Mouse (Mus musculus): ENCODE data around the gene Pjvk. TPM values are rescaled to one million over a fixed set of nuclear protein-coding genes. Genes with fewer than 3 reads are reported as not detected.

Gene Pjvk
- total and polyA plus RNA-seq, 2 experiments from 2014 or later = 0.11 TPM; not detected in 1

GRCm38 (mm10) chr2:76654646-76655045 lies 6.4 kb downstream of the Pjvk start:
- H3K4me1 ChIP-seq (ENCODE audit: control insufficient read depth, insufficient read depth) = no peaks in the 10 kb centered on the region
- ATAC-seq (ENCODE audit: insufficient read depth, low read depth) (no peak), DNase-seq (ENCODE audit: low spot score) (no peak)
- no peak overlapping the region for H3K27ac ChIP-seq (ENCODE audit: low read depth)
- H3K9me3 ChIP-seq (replicated peaks; ENCODE audit: control insufficient read depth, low read length) = no peaks in the 10 kb centered on the region
- H3K4me3 ChIP-seq (ENCODE audit: low read depth, low read length) = no peak overlapping the region
- H3K36me3 ChIP-seq (replicated peaks; ENCODE audit: control insufficient read depth, insufficient read depth, low read length) = no peaks in the 10 kb centered on the region
- no peak overlapping the region for H3K9ac ChIP-seq (replicated peaks; ENCODE audit: low read depth, low read length)
- H3K27me3 ChIP-seq (ENCODE audit: control insufficient read depth, insufficient read depth, low read length) = no peaks in the 10 kb centered on the region
- WGBS = 78% methylated on average over 5 of the region's 5 CpGs
- H3K4me2 ChIP-seq (ENCODE audit: low read depth, low read length) = no peak overlapping the region
- no peak for TF ChIP-seq EP300 (IDR thresholded peaks at IDR 0.05; ENCODE audit: low read depth)
- no peak for TF ChIP-seq CTCF (IDR thresholded peaks at IDR 0.05; ENCODE audit: low read depth)

- TF ChIP-seq CTCF (IDR thresholded peaks at IDR 0.05; ENCODE audit: low read depth) (no peak), EP300 (IDR thresholded peaks at IDR 0.05; ENCODE audit: low read depth) (no peak)
- Histone ChIP-seq H3K9me3 (replicated peaks; ENCODE audit: control insufficient read depth, low read length) (no peaks in the 10 kb centered on the region), H3K27me3 (ENCODE audit: control insufficient read depth, insufficient read depth, low read length) (no peaks in the 10 kb centered on the region), H3K36me3 (replicated peaks; ENCODE audit: control insufficient read depth, insufficient read depth, low read length) (no peaks in the 10 kb centered on the region), H3K4me1 (ENCODE audit: control insufficient read depth, insufficient read depth) (no peaks in the 10 kb centered on the region), H3K4me3 (ENCODE audit: low read depth, low read length) (no peak overlapping the region), H3K9ac (replicated peaks; ENCODE audit: low read depth, low read length) (no peak overlapping the region), H3K27ac (ENCODE audit: low read depth) (no peak overlapping the region), H3K4me2 (ENCODE audit: low read depth, low read length) (no peak overlapping the region)
- 69% methylated on average over 3 of the region's 3 CpGs for WGBS
- ATAC-seq (ENCODE audit: insufficient read depth, low read depth) = no peak
- DNase-seq (ENCODE audit: low spot score) = no peak
These were observed 7.2 kb downstream of the Pjvk start for GRCm38 (mm10) chr2:76655444-76655843.

DNA sequence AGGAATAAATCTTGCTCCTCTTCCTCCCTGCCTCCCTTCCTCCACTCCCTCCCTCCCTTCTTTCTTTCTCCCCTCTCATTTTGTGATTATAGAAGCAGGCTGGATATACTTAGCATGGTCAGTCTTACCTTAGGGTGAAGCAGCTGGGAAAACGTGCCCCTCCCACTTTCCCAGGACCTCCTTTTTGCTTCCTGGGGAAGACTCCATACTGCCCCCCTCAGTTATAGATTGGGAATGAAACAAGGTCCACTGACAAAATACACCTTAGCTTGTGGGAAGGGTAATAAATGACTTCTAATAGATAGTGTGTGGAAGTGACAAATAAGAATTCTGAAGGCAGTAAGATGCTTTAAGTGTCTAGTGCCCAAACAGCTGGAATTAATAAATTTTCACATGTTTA lies 7.7 kb downstream of the Pjvk start:
- H3K4me3 ChIP-seq (ENCODE audit: low read depth, low read length) = no peak overlapping the region
- no peaks in the 10 kb centered on the region for H3K27me3 ChIP-seq (ENCODE audit: control insufficient read depth, insufficient read depth, low read length)
- 3% methylated on average over 1 of the region's 1 CpGs for WGBS
- ATAC-seq (ENCODE audit: insufficient read depth, low read depth) = no peak
- H3K4me2 ChIP-seq (ENCODE audit: low read depth, low read length) = no peak overlapping the region
- no peaks in the 10 kb centered on the region for H3K4me1 ChIP-seq (ENCODE audit: control insufficient read depth, insufficient read depth)
- no peak overlapping the region for H3K9ac ChIP-seq (replicated peaks; ENCODE audit: low read depth, low read length)
- no peaks in the 10 kb centered on the region for H3K9me3 ChIP-seq (replicated peaks; ENCODE audit: control insufficient read depth, low read length)
- TF ChIP-seq CTCF (IDR thresholded peaks at IDR 0.05; ENCODE audit: low read depth) (peak; percentile 30; the same call in 1 of the 2 replicates), EP300 (IDR thresholded peaks at IDR 0.05; ENCODE audit: low read depth) (no peak)
- H3K27ac ChIP-seq (ENCODE audit: low read depth) = no peak overlapping the region
- DNase-seq (ENCODE audit: low spot score) = no peak
- H3K36me3 ChIP-seq (replicated peaks; ENCODE audit: control insufficient read depth, insufficient read depth, low read length) = no peaks in the 10 kb centered on the region

DNA sequence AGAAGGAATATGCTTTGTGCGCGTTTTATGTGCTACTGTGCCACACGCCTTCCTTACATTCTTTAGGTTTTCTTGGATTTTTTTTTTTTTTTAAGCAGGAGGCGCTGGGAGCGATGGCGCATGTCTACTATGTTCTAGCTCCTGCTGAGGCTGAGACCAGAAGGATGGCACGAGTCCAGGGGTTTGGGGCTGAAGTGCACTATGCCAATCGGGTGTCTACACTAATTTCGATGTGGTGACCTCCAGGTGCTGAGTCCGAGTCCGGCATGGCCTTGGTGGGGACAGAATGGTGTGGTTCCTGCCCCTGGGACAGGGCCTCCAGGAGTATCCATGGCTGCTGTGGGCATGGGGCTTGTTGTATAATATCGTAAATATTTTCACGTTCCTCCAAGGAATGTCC lies 10.3 kb downstream of the Pjvk start:
- no peak for TF ChIP-seq EP300 (IDR thresholded peaks at IDR 0.05; ENCODE audit: low read depth)
- TF ChIP-seq CTCF (IDR thresholded peaks at IDR 0.05; ENCODE audit: low read depth) = no peak
- Histone ChIP-seq H3K27ac (ENCODE audit: low read depth) (no peak overlapping the region), H3K9ac (replicated peaks; ENCODE audit: low read depth, low read length) (no peak overlapping the region), H3K4me3 (ENCODE audit: low read depth, low read length) (no peak overlapping the region), H3K4me2 (ENCODE audit: low read depth, low read length) (no peak overlapping the region), H3K27me3 (ENCODE audit: control insufficient read depth, insufficient read depth, low read length) (no peaks in the 10 kb centered on the region), H3K4me1 (ENCODE audit: control insufficient read depth, insufficient read depth) (no peaks in the 10 kb centered on the region), H3K36me3 (replicated peaks; ENCODE audit: control insufficient read depth, insufficient read depth, low read length) (no peaks in the 10 kb centered on the region), H3K9me3 (replicated peaks; ENCODE audit: control insufficient read depth, low read length) (no peaks in the 10 kb centered on the region)
- DNase-seq (ENCODE audit: low spot score) (no peak), ATAC-seq (ENCODE audit: insufficient read depth, low read depth) (no peak)
- 73% methylated on average over 13 of the region's 13 CpGs for WGBS

GRCm38 (mm10) chr2:76659419-76659818 lies 11.1 kb downstream of the Pjvk start:
- H3K9ac ChIP-seq (replicated peaks; ENCODE audit: low read depth, low read length) = no peak overlapping the region
- no peaks in the 10 kb centered on the region for H3K27me3 ChIP-seq (ENCODE audit: control insufficient read depth, insufficient read depth, low read length)
- TF ChIP-seq EP300 (IDR thresholded peaks at IDR 0.05; ENCODE audit: low read depth) = no peak
- no peak for TF ChIP-seq CTCF (IDR thresholded peaks at IDR 0.05; ENCODE audit: low read depth)
- no peaks in the 10 kb centered on the region for H3K9me3 ChIP-seq (replicated peaks; ENCODE audit: control insufficient read depth, low read length)
- 49% methylated on average over 6 of the region's 8 CpGs for WGBS
- ATAC-seq (ENCODE audit: insufficient read depth, low read depth) (no peak), DNase-seq (ENCODE audit: low spot score) (no peak)
- no peak overlapping the region for H3K4me3 ChIP-seq (ENCODE audit: low read depth, low read length)
- no peak overlapping the region for H3K4me2 ChIP-seq (ENCODE audit: low read depth, low read length)
- H3K4me1 ChIP-seq (ENCODE audit: control insufficient read depth, insufficient read depth) = no peaks in the 10 kb centered on the region
- 0 out of 2 replicates have a peak, but pooled peaks cover 3% of the 10 kb centered on the region for H3K36me3 ChIP-seq (replicated peaks; ENCODE audit: control insufficient read depth, insufficient read depth, low read length)
- no peak overlapping the region for H3K27ac ChIP-seq (ENCODE audit: low read depth)

DNA sequence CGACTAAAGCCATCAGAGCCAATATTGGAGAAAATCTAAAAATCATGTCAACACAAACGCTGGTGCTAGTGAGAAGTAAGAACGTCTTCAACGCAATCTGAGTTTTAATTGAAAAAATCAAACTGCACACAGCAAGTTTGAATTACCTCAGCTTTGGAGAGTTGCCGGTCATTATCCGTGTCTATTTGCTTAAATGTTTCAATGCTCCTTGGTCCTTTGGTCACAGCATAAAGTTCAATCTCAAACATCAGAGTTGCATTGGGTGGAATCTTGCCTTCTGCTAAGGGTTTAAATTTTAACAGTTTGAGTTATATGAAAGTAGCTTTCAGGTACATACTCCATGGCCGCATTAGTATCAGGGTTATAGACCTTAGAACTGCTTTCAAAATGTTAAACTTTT lies 17.3 kb downstream of the Pjvk start:
- no peak for ATAC-seq (ENCODE audit: insufficient read depth, low read depth)
- no peaks in the 10 kb centered on the region for H3K4me1 ChIP-seq (ENCODE audit: control insufficient read depth, insufficient read depth)

More for the DNA sequence above, 17.3 kb downstream of the Pjvk start:
- no peaks in the 10 kb centered on the region for H3K9me3 ChIP-seq (replicated peaks; ENCODE audit: control insufficient read depth, low read length)
- no peaks in the 10 kb centered on the region for H3K27me3 ChIP-seq (ENCODE audit: control insufficient read depth, insufficient read depth, low read length)
- no peak overlapping the region for H3K4me2 ChIP-seq (ENCODE audit: low read depth, low read length)
- no peak for DNase-seq (ENCODE audit: low spot score)
- H3K36me3 ChIP-seq (replicated peaks; ENCODE audit: control insufficient read depth, insufficient read depth, low read length) = peaks cover 8% of the 10 kb centered on the region; the same call in 1 of the 2 replicates
- no peak overlapping the region for H3K27ac ChIP-seq (ENCODE audit: low read depth)
- 89% methylated on average over 7 of the region's 7 CpGs for WGBS
- H3K9ac ChIP-seq (replicated peaks; ENCODE audit: low read depth, low read length) = no peak overlapping the region
- TF ChIP-seq CTCF (IDR thresholded peaks at IDR 0.05; ENCODE audit: low read depth) (no peak), EP300 (IDR thresholded peaks at IDR 0.05; ENCODE audit: low read depth) (no peak)
- H3K4me3 ChIP-seq (ENCODE audit: low read depth, low read length) = no peak overlapping the region
